Mouse (Mus musculus) heart, adult 2 months (tissue): ENCODE measurements around the gene Use1.

Experiments
- CTCF ChIP-seq: fragments of 200-600 bp; IDR thresholded peaks from 2 replicates; pipeline ENCODE4 v1.8.1; 2022; ENCODE audit warnings: antibody characterized with exemption, mild to moderate bottlenecking, moderate library complexity
- EP300 ChIP-seq: fragments of 200-500 bp; IDR thresholded peaks from 2 replicates; pipeline ENCODE4 v1.6.1; 2011; ENCODE audit warnings: low read depth, low read length, control low read depth; ENCODE audit not compliant: insufficient read depth
- POLR2A ChIP-seq: fragments of 200-500 bp; IDR thresholded peaks from 2 replicates; pipeline ENCODE4 v1.6.1; 2011; ENCODE audit warnings: mild to moderate bottlenecking, low read depth, low read length, control low read depth; ENCODE audit not compliant: insufficient read depth

DNA sequence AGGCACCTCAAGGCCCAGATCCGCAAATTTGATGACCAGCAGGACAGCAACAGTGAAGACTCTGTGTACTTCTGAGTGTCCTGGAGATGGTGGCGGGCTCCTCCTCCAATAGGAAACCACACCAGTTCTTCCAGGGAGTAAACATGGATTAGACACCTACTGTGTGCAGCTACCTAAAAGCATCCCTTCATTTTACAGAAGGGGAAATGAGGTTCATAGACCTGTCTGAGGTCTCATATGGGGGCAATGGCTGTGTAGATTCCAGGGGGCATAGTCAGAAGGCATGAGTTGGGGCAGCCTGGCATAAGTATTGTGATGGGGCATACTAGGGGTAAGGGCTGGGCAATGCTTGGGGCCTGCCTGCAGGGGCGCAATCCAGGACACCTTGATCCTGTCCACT, 6.4 kb downstream of the Use1 start:
- TF ChIP-seq EP300 (no peak), CTCF (no peak), POLR2A (no peak)
